ENCODE assay signal across 19 mouse cellular contexts in genomic region chr14:72604077-72604476, GRCm38 (mm10).
DNase-seq lines count a peak whose midpoint lies in the region; ATAC-seq and TF ChIP-seq lines count a peak whose summit lies in the region.
"Had no signal": no experiment of that assay in that cellular context is flagged by ENCODE, and none has a peak within 500 bp of the region (broad histone marks: within the 10 kb centered on the region; RNA-seq: fewer than 3 reads in every experiment).

No protein-coding gene starts in this region.

- no peak for TF ChIP-seq CTCF in gastrocnemius, adult 2 months (IDR thresholded peaks at IDR 0.05)
- no peak for TF ChIP-seq CTCF in intestine, postnatal 0 days (IDR thresholded peaks at IDR 0.05; ENCODE audit: low read depth)

- H3K36me3 ChIP-seq in intestine, postnatal 0 days (ENCODE audit: control insufficient read depth, insufficient read depth), result no peaks in the 10 kb centered on the region
- H3K36me3 ChIP-seq in midbrain, embryonic 10.5 days, result no peaks in the 10 kb centered on the region
- H3K36me3 ChIP-seq: embryonic facial prominence, embryonic 10.5 days; forebrain, embryonic 15.5 days; hindbrain, embryonic 10.5 days; limb, embryonic 13.5 days; lung, embryonic 15.5 days; midbrain, embryonic 12.5 days had no signal

- intact Hi-C loops in gastrocnemius, adult 2 months (cut with DNase I), result loop anchor here (5.0 kb wide), 1 partner anchor 103 kb away; no protein-coding TSS in a partner anchor

- no peak overlapping the region for H3K4me2 ChIP-seq in intestine, postnatal 0 days (replicated peaks; ENCODE audit: low read depth)
- H3K4me2 ChIP-seq: lung, embryonic 15.5 days had no signal

- H3K9ac ChIP-seq in intestine, postnatal 0 days (ENCODE audit: low read depth, low read length), result no peak overlapping the region
- H3K9ac ChIP-seq: forebrain, embryonic 15.5 days; limb, embryonic 13.5 days; lung, embryonic 15.5 days; midbrain, embryonic 12.5 days had no signal

- no peak overlapping the region for H3K4me3 ChIP-seq in gastrocnemius, adult 2 months
- H3K4me3 ChIP-seq in intestine, postnatal 0 days (ENCODE audit: low read depth, low read length), result no peak overlapping the region
- no peak overlapping the region for H3K4me3 ChIP-seq in midbrain, embryonic 10.5 days
- H3K4me3 ChIP-seq: forebrain, embryonic 15.5 days; lung, embryonic 15.5 days; midbrain, embryonic 12.5 days had no signal

- H3K27me3 ChIP-seq in intestine, postnatal 0 days (replicated peaks; ENCODE audit: control insufficient read depth, insufficient read depth, low read length), result no peaks in the 10 kb centered on the region
- no peaks in the 10 kb centered on the region for H3K27me3 ChIP-seq in midbrain, embryonic 10.5 days (ENCODE audit: low read depth, poor library complexity, severe bottlenecking)
- H3K27me3 ChIP-seq: forebrain, embryonic 15.5 days; limb, embryonic 13.5 days; lung, embryonic 15.5 days; midbrain, embryonic 12.5 days had no signal

- no peak for DNase-seq in gastrocnemius, adult 2 months
- no peak for DNase-seq in gastrocnemius, adult 8-10 months (ENCODE audit: low spot score in 2 of 2)
- peak; percentile 47 for DNase-seq in lung, postnatal 36 days
- DNase-seq in lung, postnatal 10 days, result no peak
- DNase-seq in midbrain, embryonic 10.5 days (ENCODE audit: low spot score), result no peak
- no peak for DNase-seq in left cerebral cortex, adult 11 months (ENCODE audit: low spot score)
- DNase-seq in ovary, postnatal 14 days (ENCODE audit: low spot score), result no peak
- DNase-seq: adrenal gland, adult 8-10 months; cerebellum, adult 11 months; cerebellum, postnatal 36 days had no signal

- H3K27ac ChIP-seq in gastrocnemius, adult 2 months, result peak overlapping the region; percentile 88; the same call in 1 of the 2 replicates
- no peak overlapping the region for H3K27ac ChIP-seq in intestine, postnatal 0 days (ENCODE audit: low read depth, low read length)
- H3K27ac ChIP-seq in midbrain, embryonic 10.5 days (replicated peaks), result no peak overlapping the region
- H3K27ac ChIP-seq: forebrain, embryonic 15.5 days; kidney, postnatal 0 days; limb, embryonic 13.5 days; lung, embryonic 15.5 days; midbrain, embryonic 12.5 days had no signal

- H3K9me3 ChIP-seq in intestine, postnatal 0 days (ENCODE audit: control insufficient read depth), result no peaks in the 10 kb centered on the region
- H3K9me3 ChIP-seq in midbrain, embryonic 10.5 days (replicated peaks), result no peaks in the 10 kb centered on the region
- H3K9me3 ChIP-seq: embryonic facial prominence, embryonic 10.5 days; forebrain, embryonic 15.5 days; hindbrain, embryonic 10.5 days; limb, embryonic 13.5 days; lung, embryonic 15.5 days; midbrain, embryonic 12.5 days had no signal

- peak; percentile 59 for ATAC-seq in intestine, postnatal 0 days
- ATAC-seq: forebrain, embryonic 15.5 days; inflammation-experienced regulatory T-cells, adult 6 months had no signal

- no peaks in the 10 kb centered on the region for H3K4me1 ChIP-seq in intestine, postnatal 0 days (replicated peaks; ENCODE audit: control insufficient read depth, insufficient read depth, low read length)
- peaks cover 18% of the 10 kb centered on the region for H3K4me1 ChIP-seq in midbrain, embryonic 10.5 days

- 61% methylated on average over 3 of the region's 3 CpGs for WGBS in intestine, postnatal 0 days
- WGBS in midbrain, embryonic 10.5 days, result 87% methylated on average over 3 of the region's 3 CpGs
